Mouse (Mus musculus) testis, adult 2 months (tissue): ENCODE measurements around the gene Prkar1a.

ENCODE experiments used
- CTCF ChIP-seq: fragments of 200-500 bp; IDR thresholded peaks from 2 replicates; pipeline ENCODE4 v1.5.1; 2012; ENCODE audit warnings: low read depth, mild to moderate bottlenecking, inconsistent platforms, low read length, moderate library complexity; ENCODE audit not compliant: control insufficient read depth, insufficient read depth, insufficient replicate concordance
- POLR2A ChIP-seq: fragments of 200-500 bp; IDR thresholded peaks from 2 replicates; pipeline ENCODE4 v1.6.1; 2012; ENCODE audit warnings: low read depth, mild to moderate bottlenecking, inconsistent platforms, low read length, moderate library complexity; ENCODE audit not compliant: control insufficient read depth

GRCm38 (mm10) chr11:109628099-109628498 lies 21.1 kb upstream of the Prkar1a start:
- TF ChIP-seq POLR2A, result no peak
- TF ChIP-seq CTCF, result no peak
